8 mouse cellular contexts compared by ENCODE assay signal in genomic region chr7:97842806-97843570, GRCm38 (mm10). TPM values are rescaled to one million over a fixed set of nuclear protein-coding genes. Genes with fewer than 3 reads are reported as not detected.
A peak's percentile ranks its signal among the peaks of the same experiment; 100 is the strongest.
DNase-seq lines count a peak whose midpoint lies in the region; ATAC-seq lines count a peak whose summit lies in the region.

No protein-coding gene starts in this region.

- H3K36me3 ChIP-seq in hindbrain, embryonic 14.5 days (replicated peaks; ENCODE audit: control insufficient read depth, insufficient read depth), result no peaks in the 10 kb centered on the region

- ATAC-seq in hindbrain, embryonic 14.5 days (ENCODE audit: low FRiP score), result peak; percentile 95

- peak; percentile 87 for DNase-seq in WW6 (ENCODE audit: low read depth, low spot score)
- DNase-seq in cerebellum, postnatal 36 days, result peak; percentile 86 to 90
- peak; percentile 86 for DNase-seq in frontal cortex, postnatal 36 days (ENCODE audit: low spot score in 2 of 2)
- DNase-seq in hindbrain, embryonic 14.5 days (ENCODE audit: low spot score), result peak; percentile 81
- DNase-seq in layer of hippocampus, postnatal 36 days, result peak; percentile 85 to 87
- DNase-seq in lung, postnatal 25 days (ENCODE audit: low spot score), result peak; percentile 71
- DNase-seq in retina, embryonic 14.5 days (ENCODE audit: low spot score), result peak; percentile 80
- peak; percentile 77 to 84 for DNase-seq in thymus, postnatal 36 days

- no peaks in the 10 kb centered on the region for H3K27me3 ChIP-seq in hindbrain, embryonic 14.5 days (ENCODE audit: control insufficient read depth, insufficient read depth, low read length)

- peak overlapping the region; percentile 91 for H3K9ac ChIP-seq in hindbrain, embryonic 14.5 days

- peak overlapping the region; percentile 94 for H3K27ac ChIP-seq in hindbrain, embryonic 14.5 days

- WGBS in hindbrain, embryonic 14.5 days, result 4% methylated on average over 22 of the region's 22 CpGs

- H3K4me2 ChIP-seq in hindbrain, embryonic 14.5 days (replicated peaks), result peak overlapping the region; percentile 59

- H3K4me1 ChIP-seq in hindbrain, embryonic 14.5 days (replicated peaks; ENCODE audit: control insufficient read depth, insufficient read depth, low read length), result peaks cover 23% of the 10 kb centered on the region

- peak overlapping the region; percentile 54 for H3K4me3 ChIP-seq in hindbrain, embryonic 14.5 days (replicated peaks; ENCODE audit: low read length)

- H3K9me3 ChIP-seq in hindbrain, embryonic 14.5 days (ENCODE audit: control insufficient read depth, low read length), result no peaks in the 10 kb centered on the region

RNA-seq across cellular contexts. Expression of gene Pak1, which starts 54.6 kb away (rescaled TPM):
- 152 and 160 TPM in 2 replicates for polyA plus RNA-seq in hindbrain, embryonic 14.5 days (2014; fragmentation: Nextera tagmentation; extraction: Ambion mirVana)
- 100 to 1,000 TPM; 219 to 237 TPM for total RNA-seq in layer of hippocampus, postnatal 36 days (2021)

Comparison
In these comparisons a context has a peak if more than half of its experiments do, and no peak if none do; other contexts are left out.
1. Peak in every context shown above with its lines: DNase-seq, ATAC-seq, H3K4me3 ChIP-seq and H3K27ac ChIP-seq.